Comparison of ENCODE assay signal across 13 mouse cellular contexts in genomic region chr7:27189271-27189931, GRCm38 (mm10). TPM values are rescaled to one million over a fixed set of nuclear protein-coding genes. Genes with fewer than 3 reads are reported as not detected.
A peak's percentile ranks its signal among the peaks of the same experiment; 100 is the strongest.
DNase-seq lines count a peak whose midpoint lies in the region; ATAC-seq and TF ChIP-seq lines count a peak whose summit lies in the region.
"Had no signal": no experiment of that assay in that cellular context is flagged by ENCODE, and none has a peak within 500 bp of the region (broad histone marks: within the 10 kb centered on the region; RNA-seq: fewer than 3 reads in every experiment).

No protein-coding gene starts in this region.

- peak; percentile 62 for TF ChIP-seq CTCF in layer of hippocampus, adult 2 months (conservative IDR thresholded peaks at IDR 0.05)

- H3K4me3 ChIP-seq in layer of hippocampus, adult 2 months, result no peak overlapping the region

- peak; percentile 31 for DNase-seq in CD4-positive, CD25-positive, alpha-beta regulatory T cell, adult 2 months (ENCODE audit: low read depth, low spot score)
- no peak for DNase-seq in layer of hippocampus, adult 2 months (ENCODE audit: low spot score in 2 of 2)
- DNase-seq in layer of hippocampus, adult 9-10 months (ENCODE audit: low spot score), result no peak
- peak; percentile 32 for DNase-seq in 416B (ENCODE audit: low read depth)
- no peak for DNase-seq in left cerebral cortex, adult 8-10 months (ENCODE audit: low spot score in 2 of 2)
- no peak for DNase-seq in layer of hippocampus, adult 9-11 months
- DNase-seq: gastrocnemius, postnatal 25 days had no signal

- H3K27ac ChIP-seq in layer of hippocampus, adult 2 months, result no peak overlapping the region
- H3K27ac ChIP-seq: hindbrain, embryonic 14.5 days had no signal

- no peak for ATAC-seq in CD4-positive, CD25-positive, alpha-beta regulatory T cell, adult 4 months
- ATAC-seq in erythroblast, adult 5-6 weeks (replicated peaks; ENCODE audit: low FRiP score, poor library complexity, severe bottlenecking), result peak; percentile 33; the same call in 1 of the 2 replicates

RNA-seq across cellular contexts. Expression of gene BC024978, which starts 6.2 kb away (rescaled TPM):
- polyA plus RNA-seq in CD4-positive, CD25-positive, alpha-beta regulatory T cell, adult 4 months (2017; shearing (Covaris generic)), result 1 to 10 TPM; 3.8 to 6.0 TPM
- total RNA-seq in layer of hippocampus, adult 2 months (2021), result 10 to 100 TPM; 19.5 to 21.7 TPM
- 0.63 and 2.3 TPM in 2 replicates for total RNA-seq in erythroblast, adult 5-6 weeks (2015; ENCODE audit: low replicate concordance)
- 0.34 and 0.84 TPM in 2 replicates for total RNA-seq in erythroblast, adult 5-6 weeks (2017; ENCODE audit: low replicate concordance)
- 10 to 100 TPM; 21.0 to 25.0 (median 23.2) TPM for total RNA-seq in left cerebral cortex, adult 8-10 months (2022)

RNA-seq across cellular contexts. Expression of gene Snrpa, which starts 6.7 kb away (rescaled TPM):
- 10 to 100 TPM; 60.9 to 76.3 TPM for polyA plus RNA-seq in CD4-positive, CD25-positive, alpha-beta regulatory T cell, adult 4 months (2017; shearing (Covaris generic))
- 10 to 100 TPM; 84.8 to 91.0 TPM for total RNA-seq in layer of hippocampus, adult 2 months (2021)
- 30.3 and 43.2 TPM in 2 replicates for total RNA-seq in erythroblast, adult 5-6 weeks (2015; ENCODE audit: low replicate concordance)
- 12.7 and 19.5 TPM in 2 replicates for total RNA-seq in erythroblast, adult 5-6 weeks (2017; ENCODE audit: low replicate concordance)
- 10 to 100 TPM; 66.3 to 85.0 (median 72.8) TPM for total RNA-seq in left cerebral cortex, adult 8-10 months (2022)

RNA-seq across cellular contexts. Expression of gene Mia, which starts 8.4 kb away (rescaled TPM):
- under 1 TPM in 1 of 2 experiments, not detected in 1; 0.52 TPM for polyA plus RNA-seq in CD4-positive, CD25-positive, alpha-beta regulatory T cell, adult 4 months (2017; shearing (Covaris generic))
- total RNA-seq in layer of hippocampus, adult 2 months (2021), result 1 to 10 TPM; 2.2 to 2.7 TPM
- total RNA-seq in erythroblast, adult 5-6 weeks (2015; ENCODE audit: low replicate concordance), result not detected in 2 replicates
- not detected in 2 replicates for total RNA-seq in erythroblast, adult 5-6 weeks (2017; ENCODE audit: low replicate concordance)
- 1 to 10 TPM in 2 of 4 experiments, under 1 TPM in 2; 0.48 to 2.0 (median 1.4) TPM for total RNA-seq in left cerebral cortex, adult 8-10 months (2022)
- total RNA-seq: gastrocnemius, postnatal 25 days had no signal

RNA-seq across cellular contexts. Expression of gene Gm21983, which starts 8.5 kb away (rescaled TPM):
- polyA plus RNA-seq in CD4-positive, CD25-positive, alpha-beta regulatory T cell, adult 4 months (2017; shearing (Covaris generic)), result not detected
- total RNA-seq in layer of hippocampus, adult 2 months (2021), result not detected
- total RNA-seq in erythroblast, adult 5-6 weeks (2015; ENCODE audit: low replicate concordance), result not detected in 2 replicates
- not detected in 2 replicates for total RNA-seq in erythroblast, adult 5-6 weeks (2017; ENCODE audit: low replicate concordance)
- not detected for total RNA-seq in left cerebral cortex, adult 8-10 months (2022)
- total RNA-seq: gastrocnemius, postnatal 25 days had no signal
- polyA plus RNA-seq: hindbrain, embryonic 14.5 days; neural tube, embryonic 14.5 days; spleen, adult 2 months; urinary bladder, adult 2 months had no signal

RNA-seq across cellular contexts. Expression of gene Rab4b, which starts 10.7 kb away (rescaled TPM):
- polyA plus RNA-seq in CD4-positive, CD25-positive, alpha-beta regulatory T cell, adult 4 months (2017; shearing (Covaris generic)), result 100 to 1,000 TPM; 118 to 144 TPM
- total RNA-seq in layer of hippocampus, adult 2 months (2021), result 10 to 100 TPM; 97.4 to 98.8 TPM
- total RNA-seq in erythroblast, adult 5-6 weeks (2015; ENCODE audit: low replicate concordance), result 11.1 and 18.0 TPM in 2 replicates
- 4.0 and 7.8 TPM in 2 replicates for total RNA-seq in erythroblast, adult 5-6 weeks (2017; ENCODE audit: low replicate concordance)
- total RNA-seq in left cerebral cortex, adult 8-10 months (2022), result 100 to 1,000 TPM in 3 of 4 experiments, 10 to 100 TPM in 1; 94.2 to 108 (median 101) TPM

Comparison
In these comparisons a context has a peak if more than half of its experiments do, and no peak if none do; other contexts are left out.
1. DNase-seq: peak in CD4-positive, CD25-positive, alpha-beta regulatory T cell, adult 2 months (single experiment) and 416B (single experiment); none in layer of hippocampus, adult 2 months (0 of 2), layer of hippocampus, adult 9-10 months (single experiment), left cerebral cortex, adult 8-10 months (0 of 2) and layer of hippocampus, adult 9-11 months (single experiment).
2. RNA of gene BC024978, which starts 6.2 kb away (total RNA-seq): 21.0 to 25.0 TPM in left cerebral cortex, adult 8-10 months and 19.5 to 21.7 TPM in layer of hippocampus, adult 2 months; 0.34 to 2.3 TPM in erythroblast, adult 5-6 weeks; every median in the first group is over 4 times any median in the second.